Mouse (Mus musculus): ENCODE measurements around the gene Cdc14a. TPM values are rescaled to one million over a fixed set of nuclear protein-coding genes. Genes with fewer than 3 reads are reported as not detected.

The Cdc14a gene
- total RNA-seq (2021) (1 to 10 TPM; 2.8 to 3.4 TPM), polyA plus RNA-seq (2012; rRNA removed) (1.3 and 1.6 TPM in 2 replicates)
- long read RNA-seq: 0 reads

- Histone ChIP-seq H3K4me1 (ENCODE audit: control insufficient read depth, insufficient read depth, low read length) (no peaks in the 10 kb centered on the region), H3K27me3 (ENCODE audit: control insufficient read depth, insufficient read depth, low read length) (no peaks in the 10 kb centered on the region), H3K4me3 (peak within 1 kb of the TSS; percentile 80), H3K36me3 (ENCODE audit: control insufficient read depth, insufficient read depth, low read length) (no peaks in the 10 kb centered on the region), H3K27ac (peak within 1 kb of the TSS; percentile 79), H3K79me2 (replicated peaks; ENCODE audit: control insufficient read depth, insufficient read depth, low read length) (no peaks in the 10 kb centered on the region), H3K9ac (ENCODE audit: low read depth, low read length) (peak within 1 kb of the TSS; percentile 87)
- under 1% methylated on average over 63 of the region's 64 CpGs for WGBS
- intact Hi-C loops (cut with DNase I): loop anchor here (1.0 to 5.0 kb wide), 5 partner anchors 39 to 171 kb away; partner anchors contain the start of genes Dbt and Sass6
- DNase-seq: peak; percentile 84 to 86
- peak; percentile 79 for TF ChIP-seq POLR2A (IDR thresholded peaks at IDR 0.05; ENCODE audit: insufficient read depth, low read depth, low read length)
- no peak for TF ChIP-seq EP300 (IDR thresholded peaks at IDR 0.05; ENCODE audit: insufficient read depth, low read depth, low read length)
Measured at GRCm38 (mm10) chr3:116423353-116424159, at the start of gene Cdc14a. Gene Cdc14a (minus strand): TSS chr3:116424032.

GRCm38 (mm10) chr3:116465709-116466108 lies 41.9 kb upstream of the Cdc14a start:
- DNase-seq: no peak
- H3K4me1 ChIP-seq (ENCODE audit: control insufficient read depth, insufficient read depth, low read length): no peaks in the 10 kb centered on the region
- 78% methylated on average over 12 of the region's 12 CpGs for WGBS
- intact Hi-C loops (cut with DNase I): no loop called here
- peaks cover 1% of the 10 kb centered on the region; the same call in 1 of the 2 replicates for H3K27me3 ChIP-seq (ENCODE audit: control insufficient read depth, insufficient read depth, low read length)
- no peaks in the 10 kb centered on the region for H3K79me2 ChIP-seq (replicated peaks; ENCODE audit: control insufficient read depth, insufficient read depth, low read length)
- H3K36me3 ChIP-seq (ENCODE audit: control insufficient read depth, insufficient read depth, low read length): no peaks in the 10 kb centered on the region
- H3K27ac ChIP-seq: no peak overlapping the region
- no peak for TF ChIP-seq POLR2A (IDR thresholded peaks at IDR 0.05; ENCODE audit: insufficient read depth, low read depth, low read length)
- TF ChIP-seq EP300 (IDR thresholded peaks at IDR 0.05; ENCODE audit: insufficient read depth, low read depth, low read length): no peak
- TF ChIP-seq CTCF (IDR thresholded peaks at IDR 0.05): no peak
- H3K9ac ChIP-seq (ENCODE audit: low read depth, low read length): no peak overlapping the region
- H3K4me3 ChIP-seq: no peak overlapping the region

- Histone ChIP-seq H3K4me1 (ENCODE audit: control insufficient read depth, insufficient read depth, low read length) (no peaks in the 10 kb centered on the region), H3K79me2 (replicated peaks; ENCODE audit: control insufficient read depth, insufficient read depth, low read length) (no peaks in the 10 kb centered on the region)
Measured at GRCm38 (mm10) chr3:116464318-116464717, 40.5 kb upstream of the Cdc14a start.

GRCm38 (mm10) chr3:116461053-116461452 lies 37.2 kb upstream of the Cdc14a start:
- Histone ChIP-seq H3K27me3 (ENCODE audit: control insufficient read depth, insufficient read depth, low read length) (no peaks in the 10 kb centered on the region), H3K79me2 (replicated peaks; ENCODE audit: control insufficient read depth, insufficient read depth, low read length) (no peaks in the 10 kb centered on the region), H3K36me3 (ENCODE audit: control insufficient read depth, insufficient read depth, low read length) (no peaks in the 10 kb centered on the region), H3K4me3 (no peak overlapping the region), H3K9ac (ENCODE audit: low read depth, low read length) (no peak overlapping the region), H3K4me1 (ENCODE audit: control insufficient read depth, insufficient read depth, low read length) (no peaks in the 10 kb centered on the region), H3K27ac (no peak overlapping the region)
- no peak for DNase-seq
- WGBS: 71% methylated on average over 4 of the region's 4 CpGs
- intact Hi-C loops (cut with DNase I): no loop called here
- TF ChIP-seq EP300 (IDR thresholded peaks at IDR 0.05; ENCODE audit: insufficient read depth, low read depth, low read length): no peak

More at GRCm38 (mm10) chr3:116464318-116464717, 40.5 kb upstream of the Cdc14a start:
- no peak overlapping the region for H3K4me3 ChIP-seq
- H3K27me3 ChIP-seq (ENCODE audit: control insufficient read depth, insufficient read depth, low read length): peaks cover 1% of the 10 kb centered on the region; the same call in 1 of the 2 replicates
- intact Hi-C loops (cut with DNase I): no loop called here
- WGBS: 64% methylated on average over 2 of the region's 2 CpGs
- no peak for DNase-seq
- no peak overlapping the region for H3K27ac ChIP-seq
- TF ChIP-seq CTCF (IDR thresholded peaks at IDR 0.05) (no peak), POLR2A (IDR thresholded peaks at IDR 0.05; ENCODE audit: insufficient read depth, low read depth, low read length) (no peak), EP300 (IDR thresholded peaks at IDR 0.05; ENCODE audit: insufficient read depth, low read depth, low read length) (no peak)
- H3K36me3 ChIP-seq (ENCODE audit: control insufficient read depth, insufficient read depth, low read length): no peaks in the 10 kb centered on the region
- no peak overlapping the region for H3K9ac ChIP-seq (ENCODE audit: low read depth, low read length)

- H3K4me1 ChIP-seq (ENCODE audit: control insufficient read depth, insufficient read depth, low read length): no peaks in the 10 kb centered on the region
- intact Hi-C loops (cut with DNase I): no loop called here
- no peaks in the 10 kb centered on the region for H3K27me3 ChIP-seq (ENCODE audit: control insufficient read depth, insufficient read depth, low read length)
- 8% methylated on average over 1 of the region's 1 CpGs for WGBS
- TF ChIP-seq EP300 (IDR thresholded peaks at IDR 0.05; ENCODE audit: insufficient read depth, low read depth, low read length) (no peak), POLR2A (IDR thresholded peaks at IDR 0.05; ENCODE audit: insufficient read depth, low read depth, low read length) (no peak), CTCF (IDR thresholded peaks at IDR 0.05) (no peak)
- DNase-seq: no peak
- no peak overlapping the region for H3K9ac ChIP-seq (ENCODE audit: low read depth, low read length)
- no peaks in the 10 kb centered on the region for H3K79me2 ChIP-seq (replicated peaks; ENCODE audit: control insufficient read depth, insufficient read depth, low read length)
- H3K4me3 ChIP-seq: no peak overlapping the region
- H3K36me3 ChIP-seq (ENCODE audit: control insufficient read depth, insufficient read depth, low read length): no peaks in the 10 kb centered on the region
- H3K27ac ChIP-seq: no peak overlapping the region
Measured at GRCm38 (mm10) chr3:116454529-116454928, 30.7 kb upstream of the Cdc14a start.

GRCm38 (mm10) chr3:116450741-116451140 lies 26.9 kb upstream of the Cdc14a start:
- WGBS: 75% methylated on average over 3 of the region's 3 CpGs
- no peak for DNase-seq
- H3K4me3 ChIP-seq: no peak overlapping the region
- TF ChIP-seq EP300 (IDR thresholded peaks at IDR 0.05; ENCODE audit: insufficient read depth, low read depth, low read length): no peak
- TF ChIP-seq CTCF (IDR thresholded peaks at IDR 0.05): no peak
- TF ChIP-seq POLR2A (IDR thresholded peaks at IDR 0.05; ENCODE audit: insufficient read depth, low read depth, low read length): no peak
- H3K9ac ChIP-seq (ENCODE audit: low read depth, low read length): no peak overlapping the region
- no peak overlapping the region for H3K27ac ChIP-seq
- H3K36me3 ChIP-seq (ENCODE audit: control insufficient read depth, insufficient read depth, low read length): no peaks in the 10 kb centered on the region
- intact Hi-C loops (cut with DNase I): no loop called here
- H3K79me2 ChIP-seq (replicated peaks; ENCODE audit: control insufficient read depth, insufficient read depth, low read length): no peaks in the 10 kb centered on the region
- no peaks in the 10 kb centered on the region for H3K4me1 ChIP-seq (ENCODE audit: control insufficient read depth, insufficient read depth, low read length)
- no peaks in the 10 kb centered on the region for H3K27me3 ChIP-seq (ENCODE audit: control insufficient read depth, insufficient read depth, low read length)

Data from heart, adult 2 months (tissue).